In genomic region chr11:62075551-62075950, GRCm38 (mm10) we compare ENCODE assay signal across 14 mouse cellular contexts.
"Had no signal": no experiment of that assay in that cellular context is flagged by ENCODE, and none has a peak within 500 bp of the region (broad histone marks: within the 10 kb centered on the region; RNA-seq: fewer than 3 reads in every experiment).

No protein-coding gene starts in this region.

- H3K27me3 ChIP-seq: lung, embryonic 15.5 days; midbrain, embryonic 12.5 days; neural tube, embryonic 12.5 days had no signal

- H3K36me3 ChIP-seq: liver, embryonic 15.5 days; lung, embryonic 15.5 days; midbrain, embryonic 10.5 days; midbrain, embryonic 12.5 days; neural tube, embryonic 12.5 days had no signal

- H3K4me3 ChIP-seq: liver, embryonic 15.5 days had no signal

- H3K27ac ChIP-seq: neural tube, embryonic 12.5 days had no signal

- DNase-seq: liver, postnatal 0 days; lung, adult 2 months; lung, postnatal 14 days; lung, postnatal 36 days; midbrain, embryonic 14.5 days; right cerebral cortex, postnatal 14 days; thymus, adult 18-20 months; thymus, postnatal 14 days; thymus, postnatal 36 days had no signal
